Mouse (Mus musculus) hindbrain, embryonic 16.5 days (tissue): ENCODE results near the gene Pde4c. TPM values are rescaled to one million over a fixed set of nuclear protein-coding genes. Genes with fewer than 3 reads are reported as not detected.

Experiments used
- ATAC-seq: fragments of 200-750 bp; cut with Nextera tagmentation; 2 replicates; pipeline ENCODE4 v1.8.0; 2017; ENCODE audit warnings: moderate TSS enrichment, moderate library complexity
- H3K27ac ChIP-seq: fragments of 300-500 bp; sonication (generic); 2 replicates; pipeline ENCODE4 v1.5.1; 2014; ENCODE audit warnings: low read depth, mild to moderate bottlenecking, control low read depth, low read length, moderate library complexity
- H3K27me3 ChIP-seq: fragments of 300-500 bp; sonication (generic); replicated peaks from 2 replicates; pipeline ENCODE4 v1.6.1; 2014; ENCODE audit warnings: low read length; ENCODE audit not compliant: control insufficient read depth, insufficient read depth
- H3K36me3 ChIP-seq: fragments of 300-500 bp; sonication (generic); 2 replicates; pipeline ENCODE4 v1.6.1; 2014; ENCODE audit warnings: mild to moderate bottlenecking, low read length, moderate library complexity, mixed read lengths; ENCODE audit not compliant: control insufficient read depth, insufficient read depth
- H3K4me1 ChIP-seq: fragments of 300-500 bp; sonication (generic); 2 replicates; pipeline ENCODE4 v1.6.1; 2014; ENCODE audit warnings: low read depth, low read length; ENCODE audit not compliant: control insufficient read depth, insufficient read depth
- H3K4me2 ChIP-seq: fragments of 300-500 bp; sonication (generic); 2 replicates; pipeline ENCODE4 v1.6.1; 2014; ENCODE audit warnings: mild to moderate bottlenecking, low read length, control low read depth, moderate library complexity
- H3K4me3 ChIP-seq: fragments of 300-500 bp; sonication (generic); 2 replicates; pipeline ENCODE4 v1.5.1; 2014; ENCODE audit warnings: mild to moderate bottlenecking, low read length, control low read depth, moderate library complexity
- H3K9ac ChIP-seq: fragments of 300-500 bp; sonication (generic); 2 replicates; pipeline ENCODE4 v1.6.1; 2014; ENCODE audit warnings: low read depth, mild to moderate bottlenecking, control low read depth, low read length, moderate library complexity
- H3K9me3 ChIP-seq: fragments of 300-500 bp; sonication (generic); 2 replicates; pipeline ENCODE4 v1.6.1; 2014; ENCODE audit warnings: mild to moderate bottlenecking, low read length, moderate library complexity; ENCODE audit not compliant: control insufficient read depth
- WGBS: fragments of 180-500 bp; shearing (Covaris S2); extraction: QIAGEN DNeasy Blood & Tissue Kit; methylation state at CpG from one replicate; pipeline ENCODE4 v1.1.7; 2014; 5-methylcytosine and 5-hydroxymethylcytosine counted together
- polyA plus RNA-seq: library from polyadenylated mRNA; unstranded; fragments of >200 nt; fragmentation: Nextera tagmentation; extraction: Ambion mirVana; gene quantifications from 2 replicates; pipeline ENCODE4 v1.2.1, GENCODE M21; 2015

The Pde4c gene
- polyA plus RNA-seq, 1 experiment from 2014 or later, result 0.19 TPM

- H3K27ac ChIP-seq, result no peak overlapping the region
- no peaks in the 10 kb centered on the region for H3K36me3 ChIP-seq
- H3K4me2 ChIP-seq, result no peak overlapping the region
- no peaks in the 10 kb centered on the region; the same call in 1 of the 2 replicates for H3K4me1 ChIP-seq
- ATAC-seq, result no peak
- no peak overlapping the region for H3K9ac ChIP-seq
- no peak overlapping the region for H3K4me3 ChIP-seq
- 78% methylated on average over 7 of the region's 7 CpGs for WGBS
- H3K27me3 ChIP-seq, result no peaks in the 10 kb centered on the region; the same call in 1 of the 2 replicates
- no peaks in the 10 kb centered on the region for H3K9me3 ChIP-seq
Observed at GRCm38 (mm10) chr8:70713991-70714390, 9.5 kb upstream of the Pde4c start.

GRCm38 (mm10) chr8:70715086-70715485 is 8.4 kb upstream of the Pde4c start:
- ATAC-seq, result no peak
- 75% methylated on average over 2 of the region's 2 CpGs for WGBS
- H3K36me3 ChIP-seq, result no peaks in the 10 kb centered on the region
- H3K9ac ChIP-seq, result no peak overlapping the region
- H3K4me3 ChIP-seq, result no peak overlapping the region
- no peaks in the 10 kb centered on the region; the same call in 1 of the 2 replicates for H3K4me1 ChIP-seq
- H3K27ac ChIP-seq, result no peak overlapping the region
- no peaks in the 10 kb centered on the region; the same call in none of the 2 replicates for H3K27me3 ChIP-seq
- H3K9me3 ChIP-seq, result no peaks in the 10 kb centered on the region
- H3K4me2 ChIP-seq, result no peak overlapping the region

- Histone ChIP-seq H3K4me1 (no peaks in the 10 kb centered on the region; the same call in 1 of the 2 replicates), H3K9ac (no peak overlapping the region), H3K27me3 (no peaks in the 10 kb centered on the region; the same call in none of the 2 replicates), H3K9me3 (no peaks in the 10 kb centered on the region), H3K27ac (no peak overlapping the region), H3K36me3 (no peaks in the 10 kb centered on the region), H3K4me2 (no peak overlapping the region), H3K4me3 (no peak overlapping the region)
- 82% methylated on average over 40 of the region's 40 CpGs for WGBS
- ATAC-seq, result no peak
Observed at GRCm38 (mm10) chr8:70716521-70717400, 6.8 kb upstream of the Pde4c start.

- Histone ChIP-seq H3K36me3 (no peaks in the 10 kb centered on the region), H3K27me3 (no peaks in the 10 kb centered on the region; the same call in none of the 2 replicates), H3K4me1 (no peaks in the 10 kb centered on the region; the same call in 1 of the 2 replicates), H3K9me3 (no peaks in the 10 kb centered on the region), H3K4me3 (no peak within 1 kb of the TSS), H3K27ac (no peak within 1 kb of the TSS), H3K9ac (no peak within 1 kb of the TSS; the same call in 1 of the 2 replicates), H3K4me2 (peak within 1 kb of the TSS; percentile 17; the same call in 1 of the 2 replicates)
- ATAC-seq, result 0 out of 2 replicates have a peak, but pooled peaks have one; percentile 6
- WGBS, result 3% methylated on average over 19 of the region's 19 CpGs
Observed at GRCm38 (mm10) chr8:70718297-70718696, 5.2 kb upstream of the Pde4c start, which contains the start of gene Gm3336. Gm3336 (plus strand) TSS chr8:70718543.

GRCm38 (mm10) chr8:70719796-70720270 is 3.7 kb upstream of the Pde4c start:
- ATAC-seq, result no peak; the same call in 1 of the 2 replicates
- Histone ChIP-seq H3K9ac (no peak overlapping the region), H3K36me3 (no peaks in the 10 kb centered on the region), H3K27me3 (no peaks in the 10 kb centered on the region; the same call in none of the 2 replicates), H3K9me3 (no peaks in the 10 kb centered on the region), H3K4me2 (no peak overlapping the region), H3K27ac (no peak overlapping the region), H3K4me3 (no peak overlapping the region), H3K4me1 (no peaks in the 10 kb centered on the region; the same call in 1 of the 2 replicates)
- 70% methylated on average over 9 of the region's 9 CpGs for whole genome bisulfite sequencing

- peak; percentile 79 for ATAC-seq
- Histone ChIP-seq H3K27ac (no peak overlapping the region), H3K9ac (no peak overlapping the region), H3K4me2 (no peak overlapping the region), H3K4me3 (no peak overlapping the region), H3K36me3 (no peaks in the 10 kb centered on the region), H3K9me3 (no peaks in the 10 kb centered on the region), H3K4me1 (no peaks in the 10 kb centered on the region; the same call in 1 of the 2 replicates), H3K27me3 (no peaks in the 10 kb centered on the region; the same call in none of the 2 replicates)
- WGBS, result 3% methylated on average over 3 of the region's 3 CpGs
Observed at GRCm38 (mm10) chr8:70720739-70721138, 2.8 kb upstream of the Pde4c start.

GRCm38 (mm10) chr8:70721601-70722000 is 1.9 kb upstream of the Pde4c start:
- Histone ChIP-seq H3K27ac (no peak overlapping the region), H3K4me3 (no peak overlapping the region), H3K4me2 (no peak overlapping the region), H3K9ac (no peak overlapping the region), H3K36me3 (no peaks in the 10 kb centered on the region), H3K4me1 (no peaks in the 10 kb centered on the region; the same call in 1 of the 2 replicates), H3K9me3 (no peaks in the 10 kb centered on the region), H3K27me3 (no peaks in the 10 kb centered on the region; the same call in none of the 2 replicates)
- ATAC-seq, result no peak
- WGBS, result 83% methylated on average over 8 of the region's 8 CpGs

- peaks cover 8% of the 10 kb centered on the region for H3K27me3 ChIP-seq
- H3K36me3 ChIP-seq, result no peaks in the 10 kb centered on the region
- H3K9me3 ChIP-seq, result no peaks in the 10 kb centered on the region
- no peaks in the 10 kb centered on the region for H3K4me1 ChIP-seq
- no peak overlapping the region for H3K9ac ChIP-seq
- 79% methylated on average over 12 of the region's 12 CpGs for WGBS
- no peak overlapping the region for H3K4me2 ChIP-seq
- H3K27ac ChIP-seq, result no peak overlapping the region
- ATAC-seq, result no peak
- no peak overlapping the region for H3K4me3 ChIP-seq
Observed at GRCm38 (mm10) chr8:70724216-70724615, 696 bp downstream of the Pde4c start.

- no peaks in the 10 kb centered on the region for H3K4me1 ChIP-seq
- no peaks in the 10 kb centered on the region for H3K36me3 ChIP-seq
- no peak overlapping the region for H3K27ac ChIP-seq
- H3K4me2 ChIP-seq, result no peak overlapping the region
- ATAC-seq, result no peak
- H3K9ac ChIP-seq, result no peak overlapping the region
- H3K27me3 ChIP-seq, result peaks cover 24% of the 10 kb centered on the region
- H3K9me3 ChIP-seq, result no peaks in the 10 kb centered on the region
- H3K4me3 ChIP-seq, result no peak overlapping the region
- 35% methylated on average over 14 of the region's 14 CpGs for WGBS
Observed at GRCm38 (mm10) chr8:70725792-70726447, 2.4 kb downstream of the Pde4c start.
